Mouse (Mus musculus): ENCODE results near the gene Ganc.

Gene Ganc

DNA sequence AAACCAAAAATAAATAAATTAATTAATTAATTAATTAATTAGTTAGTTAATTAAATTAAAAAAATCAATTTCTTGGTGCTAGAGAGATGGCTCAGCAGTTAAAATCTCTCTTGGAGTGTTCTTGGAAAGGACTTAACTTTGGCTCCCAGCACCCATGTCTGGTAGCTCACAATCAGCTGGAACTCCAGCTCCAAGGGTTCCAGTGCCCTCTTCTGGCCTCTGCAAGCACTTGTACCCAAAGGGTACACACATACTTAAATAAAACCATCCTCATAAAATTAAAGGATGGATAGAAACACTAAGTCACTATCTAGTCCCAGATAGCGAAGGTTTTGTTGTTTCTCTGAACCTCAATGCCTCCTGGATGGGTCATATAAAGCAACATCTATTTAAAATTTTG, 43.6 kb downstream of the Ganc start:
- intact Hi-C loops (cut with DNase I) = no loop called here

DNA sequence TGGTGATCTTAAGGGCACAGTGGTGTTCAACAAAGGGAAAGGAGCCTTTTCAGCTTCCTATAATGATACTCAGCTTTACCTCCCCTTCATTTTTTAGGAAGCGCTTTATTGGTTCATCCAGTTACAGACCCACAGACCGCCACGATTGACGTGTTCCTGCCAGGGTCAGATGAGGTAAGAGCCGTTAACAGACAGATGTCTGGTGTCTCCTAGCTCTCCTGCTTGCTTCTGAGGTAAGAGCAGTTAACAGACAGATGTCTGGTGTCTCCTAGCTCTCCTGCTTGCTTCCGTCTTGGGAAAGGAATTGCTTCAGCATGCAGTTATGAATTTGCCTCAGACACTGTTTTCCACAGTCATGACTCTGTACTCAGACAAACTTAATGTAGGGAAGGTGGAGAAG, 47.0 kb downstream of the Ganc start:
- intact Hi-C loops (cut with DNase I) = no loop called here

DNA sequence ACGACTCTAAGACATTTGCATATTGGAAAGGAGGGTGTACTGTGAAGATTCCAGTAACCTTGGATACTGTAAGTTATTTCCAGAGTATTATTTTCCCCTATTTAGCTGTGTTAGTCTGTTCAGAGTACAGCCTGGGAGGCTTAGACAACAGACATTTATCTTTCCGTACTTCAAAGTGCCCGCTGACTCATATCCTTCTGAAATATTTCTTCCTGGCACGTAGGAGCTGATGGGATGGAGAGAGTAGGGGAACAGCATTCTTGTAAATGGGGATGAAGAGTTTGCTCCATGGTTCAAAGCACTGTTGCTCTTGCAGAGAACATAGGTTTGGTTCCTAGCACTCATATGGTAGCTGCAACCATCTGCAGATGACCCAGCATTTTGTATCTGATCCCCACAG, 48.9 kb downstream of the Ganc start:
- intact Hi-C loops (cut with DNase I) = no loop called here

DNA sequence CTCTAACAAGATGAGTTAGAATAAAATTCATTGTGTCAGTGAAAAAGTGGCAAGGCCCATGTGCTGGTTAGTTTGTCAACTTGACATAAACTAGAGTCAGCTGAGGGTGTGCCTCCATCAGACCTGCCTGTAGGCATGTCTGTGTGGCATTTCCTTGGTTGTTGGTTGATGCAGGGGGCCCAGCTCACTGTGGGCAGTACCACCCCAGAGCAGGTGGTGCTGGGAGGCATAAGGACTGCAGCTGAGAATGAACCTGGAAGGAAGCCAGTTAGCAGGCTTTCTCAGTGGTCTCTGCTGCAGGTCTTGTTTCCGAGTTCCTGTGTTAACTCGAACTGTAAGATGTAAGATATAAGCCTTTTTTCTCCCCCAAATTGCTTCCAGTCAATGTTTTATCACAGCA, 51.3 kb downstream of the Ganc start:
- intact Hi-C loops (cut with DNase I) = no loop called here

DNA sequence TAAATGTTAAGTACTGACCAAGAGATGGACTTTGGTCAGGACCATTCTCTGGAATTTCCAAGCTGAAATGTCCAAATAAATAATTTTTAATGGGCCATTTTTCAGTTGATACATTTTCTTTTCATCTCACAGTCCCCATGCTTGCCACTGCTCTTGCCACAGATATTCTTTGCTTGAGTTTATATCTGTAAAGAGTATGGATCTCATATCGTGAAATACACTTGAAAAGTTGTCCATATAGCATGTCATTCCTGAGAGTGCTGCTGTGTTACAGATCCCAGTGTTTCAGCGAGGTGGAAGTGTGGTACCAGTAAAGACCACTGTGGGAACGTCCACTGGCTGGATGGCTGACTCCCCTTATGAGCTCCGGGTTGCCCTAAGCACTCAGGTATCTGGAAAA, 52.0 kb downstream of the Ganc start, which contains the start of gene Capn3:
Capn3 (plus strand) TSS at position 301 of the 400 bp plus-strand sequence.
- intact Hi-C loops (cut with DNase I) = no loop called here

DNA sequence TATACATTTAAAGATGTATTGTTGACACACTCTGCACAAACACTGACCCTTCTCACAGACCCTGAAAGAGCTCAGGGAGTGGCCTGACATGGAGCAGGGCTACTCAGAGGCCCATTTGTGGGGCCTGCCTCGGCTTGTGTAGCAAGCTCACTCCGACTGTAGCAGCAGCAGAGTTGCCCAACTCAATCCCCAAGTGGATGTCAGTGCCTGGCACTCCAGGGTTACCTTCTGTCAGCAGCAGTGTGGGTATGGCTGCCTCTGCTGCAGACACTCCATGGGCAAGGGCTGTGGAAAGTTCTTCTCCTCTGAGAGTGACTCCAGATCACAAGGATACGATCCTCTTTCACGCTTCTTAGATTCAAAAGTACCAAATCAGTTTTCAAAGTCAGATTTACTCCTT, 56.5 kb downstream of the Ganc start:
- intact Hi-C loops (cut with DNase I) = no loop called here

DNA sequence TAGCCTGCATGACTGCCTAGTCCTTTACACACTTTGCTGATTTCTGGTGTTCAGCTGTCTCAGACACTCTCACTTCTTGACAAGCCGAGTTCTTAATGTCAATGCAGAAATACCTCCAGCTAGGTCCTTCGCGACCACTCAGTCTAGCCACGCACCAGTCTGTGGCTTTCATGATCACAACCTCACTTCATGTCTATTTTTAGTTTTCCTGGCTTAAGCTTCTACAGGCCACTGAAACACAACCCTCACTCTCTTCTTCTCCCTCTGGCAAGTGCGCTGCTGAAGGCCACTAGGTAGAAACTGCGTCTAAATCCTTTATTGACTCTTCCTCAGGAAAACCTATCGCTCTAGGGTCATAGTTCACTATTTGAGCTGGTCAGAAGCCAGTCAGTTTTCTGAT, 59.6 kb downstream of the Ganc start:
- intact Hi-C loops (cut with DNase I) = no loop called here

DNA sequence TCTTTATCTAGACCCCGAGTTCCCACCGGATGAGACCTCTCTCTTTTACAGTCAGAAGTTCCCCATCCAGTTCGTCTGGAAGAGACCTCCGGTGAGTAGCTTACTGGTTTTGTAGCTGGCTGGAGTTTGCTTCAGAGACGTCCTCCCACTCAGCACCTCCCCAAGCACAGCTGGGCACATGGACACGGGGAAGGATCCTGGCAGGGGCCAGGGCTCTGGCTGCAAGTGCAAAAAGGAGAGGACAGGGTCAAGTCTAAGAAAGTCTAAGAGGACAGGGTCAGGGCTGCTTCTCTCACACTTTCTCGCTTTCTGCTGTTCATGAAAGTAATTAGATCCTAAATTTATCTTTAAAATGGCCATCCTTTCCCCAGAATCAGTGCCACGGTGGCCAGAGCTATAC, 60.4 kb downstream of the Ganc start:
- intact Hi-C loops (cut with DNase I) = no loop called here

DNA sequence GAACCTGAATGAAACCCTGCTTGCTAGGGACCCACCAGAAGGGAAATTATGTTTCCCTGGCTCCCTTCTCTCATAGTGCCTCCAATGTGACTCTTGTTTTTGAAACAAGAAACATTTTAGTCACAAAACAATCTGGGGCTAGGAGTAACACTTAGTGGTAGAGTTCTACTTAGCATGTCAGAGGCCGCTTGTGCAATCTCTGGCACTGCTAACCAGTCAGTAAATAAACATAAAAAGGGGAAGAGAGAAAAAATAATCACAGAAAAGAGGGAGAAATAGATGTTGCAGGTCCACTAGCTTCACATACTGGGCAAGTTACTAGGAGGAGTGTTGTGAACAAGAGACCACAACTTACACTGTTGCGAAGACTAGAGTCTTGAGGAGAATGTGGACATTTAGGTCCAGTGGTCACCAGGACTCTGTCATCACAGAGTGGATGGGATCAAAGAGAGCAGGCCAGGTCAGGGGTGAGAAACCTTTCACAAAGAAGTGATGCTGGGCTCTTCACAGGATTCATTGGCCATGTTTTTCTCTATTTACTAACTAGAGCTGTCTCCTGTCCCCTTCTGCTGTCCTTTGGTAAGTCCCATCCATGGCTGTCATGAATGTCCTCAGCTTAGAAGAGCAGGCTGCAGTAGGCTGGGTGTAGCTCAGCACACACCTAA, 61.2 kb downstream of the Ganc start:
- intact Hi-C loops (cut with DNase I) = no loop called here

DNA sequence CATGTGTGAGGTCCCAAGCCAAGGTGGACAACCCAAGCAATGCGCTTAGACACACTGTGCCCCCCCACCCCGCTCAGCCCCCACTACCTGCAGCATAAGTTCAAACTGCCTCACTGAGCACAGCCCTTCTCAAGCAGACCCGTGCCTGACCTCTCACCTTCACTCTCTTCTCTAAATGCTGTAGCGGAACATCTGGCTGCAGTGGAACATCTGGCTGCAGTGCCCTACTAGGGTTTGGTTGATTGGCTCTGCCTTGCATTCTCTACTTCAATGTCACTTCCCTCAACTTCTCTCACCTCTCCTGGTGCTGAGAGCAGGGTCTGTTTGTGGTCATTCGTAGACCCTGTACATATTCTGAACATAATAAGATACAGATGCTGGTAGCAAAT, 61.7 kb downstream of the Ganc start:
- intact Hi-C loops (cut with DNase I) = no loop called here

DNA sequence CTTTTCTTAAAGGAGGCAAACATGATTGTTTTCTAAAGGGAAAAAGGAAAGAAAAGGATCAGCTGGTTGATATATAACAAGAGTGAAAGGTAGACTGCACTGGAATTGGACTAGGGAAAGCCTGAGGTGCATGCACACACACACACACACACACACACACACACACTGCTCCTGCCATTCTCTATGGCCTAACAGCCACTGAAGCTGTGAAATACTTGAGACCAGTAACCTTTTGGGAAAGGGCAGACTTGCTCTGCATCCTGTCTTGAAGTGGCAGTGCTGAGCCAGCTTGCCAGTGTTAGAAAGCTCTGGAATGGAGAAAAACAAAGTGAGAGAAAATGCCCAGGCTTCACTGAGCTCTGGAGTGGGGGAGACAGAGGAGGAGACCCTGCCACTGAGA, 64.3 kb downstream of the Ganc start:
- intact Hi-C loops (cut with DNase I) = no loop called here

DNA sequence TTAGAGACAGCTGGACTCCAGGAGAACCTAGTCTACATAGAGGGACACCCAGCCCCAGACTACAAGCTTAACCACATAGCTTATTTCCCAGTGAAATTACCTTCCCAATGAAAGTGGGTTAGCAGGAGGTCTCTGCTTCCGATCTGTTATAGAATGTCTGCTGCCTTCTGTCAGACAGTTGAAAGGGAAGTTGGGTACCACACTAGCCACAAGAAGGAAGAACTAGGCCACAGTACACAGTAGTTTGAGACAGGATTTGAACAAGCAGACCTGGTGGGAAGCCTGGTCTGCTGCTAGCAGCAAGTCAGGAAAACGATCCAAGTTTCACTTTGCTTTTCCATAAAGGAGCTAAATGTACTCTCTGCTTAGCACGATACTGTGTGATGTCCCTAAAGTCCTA, 65.5 kb downstream of the Ganc start:
- intact Hi-C loops (cut with DNase I) = no loop called here

DNA sequence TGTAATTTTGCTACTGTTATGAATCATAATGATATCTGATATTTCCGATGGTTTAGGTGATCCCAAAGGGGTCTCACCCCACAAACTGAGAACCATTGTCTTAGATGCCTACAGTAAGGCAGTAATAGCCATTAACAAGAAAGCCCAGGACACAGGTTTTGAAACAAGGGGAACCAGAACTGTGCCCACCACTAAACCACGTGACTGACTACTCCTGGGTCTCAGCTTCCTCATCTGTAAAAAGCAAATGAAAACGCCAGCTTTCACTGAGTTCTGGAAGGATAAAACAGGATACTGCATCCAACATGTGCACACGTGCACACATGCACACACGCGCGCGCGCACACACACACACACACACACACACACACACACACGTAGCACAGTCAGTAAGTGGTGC, 66.0 kb downstream of the Ganc start:
- intact Hi-C loops (cut with DNase I) = loop anchor here (5.0 kb wide), 1 partner anchor 398 kb away; no protein-coding TSS in a partner anchor

DNA sequence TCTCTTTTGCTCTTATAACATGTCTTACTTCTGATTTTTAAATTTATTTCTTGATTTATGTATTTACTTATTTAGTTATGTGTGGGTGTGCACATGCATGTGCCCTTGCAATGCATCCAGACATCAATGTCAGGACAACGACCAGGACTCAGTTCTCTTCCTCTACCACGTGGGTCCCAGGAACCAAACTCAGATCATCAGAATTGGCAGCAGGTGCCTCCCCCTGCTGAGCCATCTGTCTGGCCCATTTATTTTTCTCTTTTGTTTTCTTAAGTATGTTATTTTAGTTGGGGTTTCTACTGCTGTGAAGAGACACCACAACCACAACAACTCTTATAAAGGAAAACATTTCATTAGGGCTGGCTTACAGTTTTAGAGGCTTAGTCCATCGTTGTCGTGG, 67.2 kb downstream of the Ganc start:
- intact Hi-C loops (cut with DNase I) = loop anchor here (5.0 kb wide), 1 partner anchor 396 kb away; no protein-coding TSS in a partner anchor

DNA sequence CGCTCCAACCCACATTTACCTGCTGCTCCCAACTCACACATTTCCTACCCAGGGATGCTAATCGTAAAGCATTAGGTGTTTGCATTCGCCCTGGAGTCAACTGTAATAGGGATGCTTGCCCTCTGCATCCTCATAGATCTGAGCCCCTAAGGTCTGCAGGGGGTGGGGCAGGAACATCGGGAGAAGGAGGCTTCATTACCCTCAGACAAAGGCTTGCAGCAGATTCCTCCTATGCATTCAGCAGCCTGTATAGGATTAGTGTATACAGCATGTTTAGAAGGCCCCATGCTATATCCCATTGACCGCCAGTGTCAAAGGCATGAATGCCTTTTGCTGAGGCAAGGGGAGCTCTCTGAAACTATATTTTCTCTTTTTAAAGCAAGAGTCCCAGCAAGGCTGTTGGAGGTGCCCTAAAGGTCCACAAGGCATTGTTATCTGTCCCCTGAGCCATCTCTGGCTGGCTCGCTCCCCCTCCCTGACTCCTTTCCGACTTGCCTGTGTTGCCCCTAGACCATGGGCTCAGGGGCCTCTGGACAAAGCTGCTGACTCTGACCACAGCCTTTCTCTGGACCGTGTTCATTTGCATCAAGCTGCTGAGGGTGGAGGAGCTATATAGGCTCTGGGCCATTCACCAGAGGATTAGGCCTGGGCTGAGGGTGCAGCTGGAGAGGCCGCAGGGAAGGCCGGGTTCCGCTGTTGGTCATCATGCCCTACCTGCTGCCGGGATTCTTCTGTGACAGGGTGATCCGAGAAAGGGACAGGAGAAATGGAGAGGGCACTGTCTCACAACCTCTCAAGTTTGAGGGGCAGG, 72.8 kb downstream of the Ganc start:
- intact Hi-C loops (cut with DNase I) = no loop called here

DNA sequence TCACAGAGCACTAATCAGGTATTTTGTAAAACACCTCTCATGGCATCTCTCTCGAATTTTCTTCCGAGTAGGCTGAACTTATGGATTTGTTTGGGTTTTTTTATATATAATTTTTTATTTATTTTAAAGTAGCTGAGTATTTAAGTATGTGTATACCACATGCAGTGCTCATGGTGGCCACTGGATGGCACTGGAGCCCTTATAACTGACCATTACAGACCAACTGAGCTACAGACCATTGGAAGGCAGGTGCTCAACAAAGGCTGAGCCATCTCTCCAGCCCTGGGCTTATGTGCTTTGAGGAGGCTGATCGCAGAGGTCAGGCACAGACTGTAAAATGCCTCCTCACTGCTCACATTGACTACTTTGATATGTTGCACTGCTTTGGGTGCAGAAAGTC, 74.9 kb downstream of the Ganc start:
- intact Hi-C loops (cut with DNase I) = loop anchor here (2.0 kb wide), 1 partner anchor 192 kb away; no protein-coding TSS in a partner anchor

DNA sequence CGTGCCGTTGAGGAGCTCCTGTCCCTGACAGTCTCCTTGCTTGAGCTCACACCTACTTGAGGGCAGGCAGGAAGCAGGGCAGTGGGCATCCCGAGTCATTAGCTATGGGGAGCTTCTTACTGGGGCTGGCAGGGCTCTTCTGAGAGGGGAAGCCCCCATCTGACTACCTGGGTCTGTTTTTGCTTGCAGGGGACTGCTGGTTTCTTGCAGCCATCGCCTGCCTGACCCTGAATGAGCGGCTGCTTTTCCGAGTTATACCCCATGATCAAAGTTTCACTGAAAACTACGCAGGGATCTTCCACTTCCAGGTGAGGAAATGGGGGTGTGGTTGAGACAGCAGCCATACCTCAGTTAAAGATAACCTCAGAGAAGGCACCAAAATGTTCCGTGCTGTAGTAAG, 78.2 kb downstream of the Ganc start:
- intact Hi-C loops (cut with DNase I) = loop anchor here (5.0 kb wide), 2 partner anchors 125 to 205 kb away; partner anchors contain the start of genes Haus2 and Lrrc57

DNA sequence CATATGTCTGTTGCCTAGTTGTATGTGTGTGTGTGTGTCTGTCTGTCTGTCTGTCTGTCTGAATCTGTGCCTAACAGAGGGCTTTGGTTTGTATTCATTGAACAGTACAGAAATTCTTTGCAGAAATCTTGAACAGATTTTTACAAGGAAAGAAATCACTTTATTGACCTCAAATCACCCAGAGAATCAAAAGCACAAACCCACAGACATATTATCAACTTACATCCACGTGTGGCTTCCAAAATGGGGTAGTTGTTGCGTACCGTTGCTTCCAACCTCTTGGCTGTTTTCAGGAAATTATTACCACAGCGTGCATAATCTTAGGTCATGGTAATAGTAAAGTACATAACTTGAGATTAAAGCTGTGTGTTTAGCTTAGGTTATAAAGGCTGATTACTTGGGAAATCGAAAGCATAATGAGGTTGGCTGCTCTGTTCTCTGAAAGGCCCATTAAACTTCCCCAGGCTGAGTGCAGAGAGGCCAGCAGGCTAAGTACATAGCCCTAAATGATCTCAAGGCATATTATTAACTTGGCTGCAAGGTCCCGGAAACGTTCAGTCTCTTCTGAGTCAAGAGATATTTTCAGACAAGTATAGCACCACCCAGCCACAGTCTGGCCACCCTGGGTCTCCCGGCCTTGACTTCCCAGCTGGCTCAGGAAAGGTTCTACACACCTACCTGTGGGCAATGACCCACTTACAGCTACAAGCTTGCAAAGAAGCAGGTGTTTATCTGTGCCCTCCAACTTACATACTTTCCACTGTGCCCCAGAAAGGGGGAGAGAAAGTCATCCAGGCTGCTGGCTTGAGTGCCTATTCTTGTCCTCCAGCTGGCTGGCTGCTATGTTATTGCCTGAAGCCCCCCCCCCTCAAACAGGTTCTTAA, 79.1 kb downstream of the Ganc start:
- intact Hi-C loops (cut with DNase I) = loop anchor here (5.0 kb wide), 2 partner anchors 125 to 205 kb away; partner anchors contain the start of genes Haus2 and Lrrc57

DNA sequence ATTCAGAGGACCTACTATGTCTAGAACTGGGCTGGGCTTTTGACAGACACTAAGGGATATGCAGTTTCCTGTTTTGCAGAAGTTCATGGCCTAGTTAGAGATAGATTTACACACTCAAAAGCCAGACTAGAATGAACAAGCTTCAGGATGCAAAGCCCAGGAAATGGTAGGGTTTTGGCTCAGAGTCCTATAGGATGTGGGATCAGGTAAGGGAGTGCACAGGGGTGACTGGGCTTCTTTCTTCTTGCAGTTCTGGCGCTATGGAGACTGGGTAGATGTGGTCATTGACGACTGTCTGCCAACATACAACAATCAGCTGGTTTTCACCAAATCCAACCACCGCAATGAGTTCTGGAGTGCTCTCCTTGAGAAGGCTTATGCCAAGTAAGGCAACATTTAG, 80.5 kb downstream of the Ganc start:
- intact Hi-C loops (cut with DNase I) = loop anchor here (5.0 kb wide), 2 partner anchors 123 to 203 kb away; partner anchors contain the start of genes Haus2 and Lrrc57

DNA sequence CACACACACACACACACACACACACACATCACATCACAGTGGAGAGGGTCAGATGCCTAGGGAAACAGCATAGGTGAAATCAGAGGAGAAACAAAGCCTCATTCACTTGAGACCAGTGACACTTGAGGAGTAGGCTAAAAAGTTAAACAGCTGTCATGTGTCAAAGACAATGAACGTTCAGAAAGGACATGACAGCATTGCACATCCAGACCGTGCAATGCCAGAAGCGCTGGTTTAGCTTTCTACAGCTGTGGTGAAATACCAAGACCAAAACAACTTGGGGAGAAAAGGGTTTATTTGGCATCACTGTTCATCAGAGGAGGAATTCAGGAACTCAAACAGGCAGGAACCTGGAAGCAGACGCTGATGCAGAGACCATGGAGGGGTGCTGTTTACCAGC, 89.6 kb downstream of the Ganc start:
- intact Hi-C loops (cut with DNase I) = no loop called here

DNA sequence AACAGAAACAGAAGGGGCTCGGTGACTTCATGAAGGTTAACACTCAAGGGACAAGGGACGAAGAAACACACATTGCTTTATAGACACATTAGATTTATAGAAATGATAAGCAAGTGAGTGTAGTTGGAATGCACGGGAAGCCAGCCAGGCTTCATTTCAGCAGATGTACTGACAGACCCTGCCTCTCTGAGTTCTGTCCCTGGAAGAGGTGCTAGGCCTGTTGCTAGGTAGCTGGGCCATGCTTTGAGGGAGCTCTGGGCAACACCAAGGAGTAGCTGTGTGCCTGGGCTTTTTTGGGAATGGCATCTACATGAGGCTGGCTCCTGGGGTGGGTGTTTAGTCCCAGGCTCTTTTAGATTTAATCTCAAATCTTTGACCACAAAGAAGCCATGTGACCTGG, 92.8 kb downstream of the Ganc start:
- intact Hi-C loops (cut with DNase I) = no loop called here
